Mouse (Mus musculus) kidney, embryonic 16.5 days (tissue): ENCODE data around the gene Mfsd9. TPM values are rescaled to one million over a fixed set of nuclear protein-coding genes. Genes with fewer than 3 reads are reported as not detected.

ENCODE experiments used
- ATAC-seq: fragments of 200-750 bp; cut with Nextera tagmentation; 2 replicates; pipeline ENCODE4 v1.8.0; 2017; ENCODE audit warnings: moderate TSS enrichment; ENCODE audit not compliant: low FRiP score, low TSS enrichment
- H3K27ac ChIP-seq: fragments of 300-500 bp; sonication (generic); 2 replicates; pipeline ENCODE4 v1.5.1; 2014; ENCODE audit warnings: low read length
- H3K27me3 ChIP-seq: fragments of 300-500 bp; sonication (generic); 2 replicates; pipeline ENCODE4 v1.6.1; 2014; ENCODE audit warnings: low read length, control low read depth, mixed read lengths; ENCODE audit not compliant: insufficient read depth
- H3K36me3 ChIP-seq: fragments of 300-500 bp; sonication (generic); 2 replicates; pipeline ENCODE4 v1.6.1; 2014; ENCODE audit warnings: low read length, control low read depth, mixed read lengths; ENCODE audit not compliant: insufficient read depth
- H3K4me1 ChIP-seq: fragments of 300-500 bp; sonication (generic); 2 replicates; pipeline ENCODE4 v1.6.1; 2014; ENCODE audit warnings: low read length, control low read depth, mixed read lengths; ENCODE audit not compliant: insufficient read depth
- H3K4me2 ChIP-seq: fragments of 300-500 bp; sonication (generic); replicated peaks from 2 replicates; pipeline ENCODE4 v1.6.1; 2014; ENCODE audit warnings: low read depth, low read length
- H3K4me3 ChIP-seq: fragments of 300-500 bp; sonication (generic); 2 replicates; pipeline ENCODE4 v1.5.1; 2014; ENCODE audit warnings: mild to moderate bottlenecking, low read length
- H3K9ac ChIP-seq: fragments of 300-500 bp; sonication (generic); replicated peaks from 2 replicates; pipeline ENCODE4 v1.6.1; 2014; ENCODE audit warnings: low read length
- H3K9me3 ChIP-seq: fragments of 300-500 bp; sonication (generic); 2 replicates; pipeline ENCODE4 v1.6.1; 2016; ENCODE audit warnings: low read length, control low read depth
- WGBS: fragments of 180-500 bp; shearing (Covaris S2); extraction: QIAGEN DNeasy Blood & Tissue Kit; methylation state at CpG from one replicate; pipeline ENCODE4 v1.1.7; 2014; 5-methylcytosine and 5-hydroxymethylcytosine counted together
- polyA plus RNA-seq: library from polyadenylated mRNA; unstranded; fragments of >200 nt; fragmentation: Nextera tagmentation; extraction: Ambion mirVana; gene quantifications from 2 replicates; pipeline ENCODE4 v1.2.1, GENCODE M21; 2015

Gene Mfsd9
- 5.9 and 7.2 TPM in 2 replicates for polyA plus RNA-seq

DNA sequence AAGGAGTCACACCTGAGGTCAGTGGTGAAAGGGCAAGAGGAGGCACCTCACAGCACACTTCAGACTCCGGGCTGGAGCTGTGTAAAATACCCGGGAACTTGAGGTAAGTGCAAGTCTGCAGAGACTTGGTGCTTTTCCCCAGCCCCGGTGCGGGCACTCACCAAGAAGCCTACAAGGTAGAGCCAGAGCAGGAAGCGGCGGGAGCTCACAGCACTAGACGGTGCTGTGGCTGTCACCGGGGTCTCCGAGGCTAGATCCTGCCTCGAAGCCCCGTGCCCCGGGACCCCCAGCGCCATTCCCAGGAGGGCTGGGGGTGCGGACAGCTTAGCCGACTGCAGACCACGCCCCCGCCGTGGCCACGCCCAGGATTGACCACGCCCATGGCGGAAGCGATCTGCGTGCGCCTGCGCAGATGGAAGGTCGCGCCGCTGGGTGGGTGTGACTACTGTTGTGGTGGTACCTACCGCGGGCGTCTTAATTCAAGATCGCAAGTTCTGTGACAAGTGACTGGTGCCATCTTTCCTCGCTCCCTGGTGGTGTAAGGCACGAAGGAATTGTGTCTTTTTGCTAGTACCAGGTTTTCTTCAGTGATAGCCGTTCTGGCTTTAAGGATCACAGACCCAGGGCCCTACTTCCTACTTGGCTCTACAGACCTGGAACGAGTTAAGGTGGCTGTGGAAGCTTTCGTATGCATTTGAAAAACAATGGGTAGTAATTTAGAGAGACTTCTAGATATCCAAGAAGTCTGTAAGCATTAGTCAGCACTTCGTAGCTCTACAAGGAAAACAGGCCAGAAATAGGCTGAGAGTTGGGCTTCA lies at the start of gene Mfsd9:
TSS of gene Mfsd9 (minus strand) at position 364 of the 818 bp plus-strand sequence.
- 5% methylated on average over 38 of the region's 38 CpGs for WGBS
- H3K27me3 ChIP-seq, result no peaks in the 10 kb centered on the region
- ATAC-seq, result peak; percentile 95

GRCm38 (mm10) chr1:40835468-40835867 lies 45.0 kb upstream of the Mfsd9 start:
- H3K27ac ChIP-seq, result no peak overlapping the region
- no peak overlapping the region for H3K4me3 ChIP-seq
- no peak for ATAC-seq
- no peak overlapping the region for H3K9ac ChIP-seq
- H3K9me3 ChIP-seq, result no peaks in the 10 kb centered on the region
- no peaks in the 10 kb centered on the region for H3K4me1 ChIP-seq
- H3K27me3 ChIP-seq, result no peaks in the 10 kb centered on the region
- no peaks in the 10 kb centered on the region for H3K36me3 ChIP-seq
- H3K4me2 ChIP-seq, result no peak overlapping the region
- 73% methylated on average over 4 of the region's 4 CpGs for WGBS

More for the DNA sequence above, at the start of gene Mfsd9:
- no peaks in the 10 kb centered on the region for H3K9me3 ChIP-seq
- H3K4me2 ChIP-seq, result peak within 1 kb of the TSS; percentile 84
- no peaks in the 10 kb centered on the region for H3K36me3 ChIP-seq
- H3K9ac ChIP-seq, result peak within 1 kb of the TSS; percentile 74
- H3K4me3 ChIP-seq, result peak within 1 kb of the TSS; percentile 81
- H3K27ac ChIP-seq, result peak within 1 kb of the TSS; percentile 61; the same call in 1 of the 2 replicates
- peaks cover 10% of the 10 kb centered on the region; the same call in 1 of the 2 replicates for H3K4me1 ChIP-seq

GRCm38 (mm10) chr1:40830712-40831507 lies 40.4 kb upstream of the Mfsd9 start:
- ATAC-seq, result no peak
- Histone ChIP-seq H3K4me1 (0 out of 2 replicates have a peak, but pooled peaks cover 5% of the 10 kb centered on the region), H3K27me3 (no peaks in the 10 kb centered on the region), H3K4me3 (no peak overlapping the region), H3K9ac (no peak overlapping the region), H3K36me3 (no peaks in the 10 kb centered on the region), H3K27ac (no peak overlapping the region), H3K4me2 (no peak overlapping the region), H3K9me3 (no peaks in the 10 kb centered on the region)
- WGBS, result 87% methylated on average over 4 of the region's 4 CpGs

GRCm38 (mm10) chr1:40829213-40829914 lies 38.9 kb upstream of the Mfsd9 start:
- H3K9me3 ChIP-seq, result no peaks in the 10 kb centered on the region
- H3K9ac ChIP-seq, result no peak overlapping the region
- H3K4me2 ChIP-seq, result no peak overlapping the region
- no peaks in the 10 kb centered on the region for H3K27me3 ChIP-seq
- H3K36me3 ChIP-seq, result no peaks in the 10 kb centered on the region
- 34% methylated on average over 10 of the region's 10 CpGs for WGBS
- ATAC-seq, result peak; percentile 59; the same call in 1 of the 2 replicates
- H3K4me3 ChIP-seq, result no peak overlapping the region
- H3K4me1 ChIP-seq, result 0 out of 2 replicates have a peak, but pooled peaks cover 5% of the 10 kb centered on the region
- no peak overlapping the region for H3K27ac ChIP-seq

DNA sequence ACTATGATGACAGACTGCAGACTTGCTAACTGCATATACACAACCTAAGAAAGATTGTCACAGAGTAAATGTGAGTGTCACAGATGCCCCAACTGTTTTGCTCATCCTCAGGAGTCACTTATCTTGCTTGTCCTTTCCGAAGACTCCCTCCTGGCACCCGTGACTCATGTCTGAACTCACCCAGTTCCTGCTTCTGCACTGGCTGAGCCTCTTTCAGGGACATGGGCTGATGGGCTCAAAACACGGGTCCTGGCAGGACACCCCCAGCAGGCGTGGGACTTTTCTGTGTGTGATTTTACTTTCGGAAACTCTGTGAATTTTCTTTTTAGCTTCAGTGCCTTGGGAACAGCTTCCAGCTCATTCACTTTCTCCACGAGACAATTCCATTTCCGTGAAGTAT lies 35.3 kb upstream of the Mfsd9 start:
- no peak for ATAC-seq
- Histone ChIP-seq H3K4me2 (no peak overlapping the region), H3K4me1 (0 out of 2 replicates have a peak, but pooled peaks cover 5% of the 10 kb centered on the region), H3K4me3 (no peak overlapping the region), H3K27me3 (no peaks in the 10 kb centered on the region), H3K9me3 (no peaks in the 10 kb centered on the region), H3K9ac (no peak overlapping the region), H3K27ac (no peak overlapping the region), H3K36me3 (no peaks in the 10 kb centered on the region)
- 76% methylated on average over 7 of the region's 7 CpGs for WGBS

GRCm38 (mm10) chr1:40824936-40825335 lies 34.4 kb upstream of the Mfsd9 start:
- no peak overlapping the region for H3K4me2 ChIP-seq
- H3K27me3 ChIP-seq, result no peaks in the 10 kb centered on the region
- H3K9ac ChIP-seq, result no peak overlapping the region
- WGBS, result 78% methylated on average over 8 of the region's 8 CpGs
- H3K4me1 ChIP-seq, result 0 out of 2 replicates have a peak, but pooled peaks cover 5% of the 10 kb centered on the region
- H3K27ac ChIP-seq, result no peak overlapping the region
- no peaks in the 10 kb centered on the region for H3K9me3 ChIP-seq
- H3K36me3 ChIP-seq, result no peaks in the 10 kb centered on the region
- no peak overlapping the region for H3K4me3 ChIP-seq
- ATAC-seq, result no peak

GRCm38 (mm10) chr1:40824517-40824916 lies 34.0 kb upstream of the Mfsd9 start:
- no peak overlapping the region for H3K9ac ChIP-seq
- no peak overlapping the region for H3K27ac ChIP-seq
- no peak for ATAC-seq
- H3K4me1 ChIP-seq, result 0 out of 2 replicates have a peak, but pooled peaks cover 3% of the 10 kb centered on the region
- H3K4me2 ChIP-seq, result no peak overlapping the region
- H3K4me3 ChIP-seq, result no peak overlapping the region
- no peaks in the 10 kb centered on the region for H3K27me3 ChIP-seq
- WGBS, result 71% methylated on average over 4 of the region's 4 CpGs
- no peaks in the 10 kb centered on the region for H3K36me3 ChIP-seq
- no peaks in the 10 kb centered on the region for H3K9me3 ChIP-seq

GRCm38 (mm10) chr1:40815071-40815845 lies 24.8 kb upstream of the Mfsd9 start:
- H3K36me3 ChIP-seq, result no peaks in the 10 kb centered on the region
- H3K9ac ChIP-seq, result no peak overlapping the region
- no peaks in the 10 kb centered on the region for H3K27me3 ChIP-seq
- ATAC-seq, result peak; percentile 27; the same call in 1 of the 2 replicates
- no peak overlapping the region for H3K27ac ChIP-seq
- peaks cover 7% of the 10 kb centered on the region; the same call in 1 of the 2 replicates for H3K4me1 ChIP-seq
- WGBS, result 45% methylated on average over 16 of the region's 16 CpGs
- H3K4me3 ChIP-seq, result peak overlapping the region; percentile 18
- peak overlapping the region; percentile 49 for H3K4me2 ChIP-seq
- no peaks in the 10 kb centered on the region for H3K9me3 ChIP-seq

- H3K9me3 ChIP-seq, result no peaks in the 10 kb centered on the region
- 91% methylated on average over 3 of the region's 3 CpGs for WGBS
- H3K4me3 ChIP-seq, result no peak overlapping the region
- no peak overlapping the region for H3K27ac ChIP-seq
- no peaks in the 10 kb centered on the region for H3K36me3 ChIP-seq
- no peaks in the 10 kb centered on the region for H3K4me1 ChIP-seq
- no peak overlapping the region for H3K9ac ChIP-seq
- ATAC-seq, result no peak
- H3K27me3 ChIP-seq, result peaks cover 2% of the 10 kb centered on the region; the same call in 1 of the 2 replicates
- H3K4me2 ChIP-seq, result no peak overlapping the region
Observed at GRCm38 (mm10) chr1:40808643-40809042, 18.2 kb upstream of the Mfsd9 start.
